Mouse (Mus musculus) kidney, embryonic 14.5 days (tissue): ENCODE results near the gene Msrb2. TPM values are rescaled to one million over a fixed set of nuclear protein-coding genes. Genes with fewer than 3 reads are reported as not detected.

Experiments
- ATAC-seq: fragments of 200-750 bp; cut with Nextera tagmentation; 2 replicates; pipeline ENCODE4 v1.8.0; 2017; ENCODE audit warnings: moderate number of reproducible peaks, mild to moderate bottlenecking, moderate TSS enrichment, moderate library complexity; ENCODE audit not compliant: low FRiP score, low TSS enrichment
- H3K27ac ChIP-seq: fragments of 300-500 bp; sonication (generic); 2 replicates; pipeline ENCODE4 v1.5.1; 2014; ENCODE audit warnings: low read depth, mild to moderate bottlenecking, low read length, moderate library complexity, mixed read lengths
- H3K27me3 ChIP-seq: fragments of 300-500 bp; sonication (generic); 2 replicates; pipeline ENCODE4 v1.6.1; 2014; ENCODE audit warnings: mild to moderate bottlenecking, low read length; ENCODE audit not compliant: control insufficient read depth, insufficient read depth
- H3K36me3 ChIP-seq: fragments of 300-500 bp; sonication (generic); 2 replicates; pipeline ENCODE4 v1.6.1; 2014; ENCODE audit warnings: low read length, mixed read lengths; ENCODE audit not compliant: control insufficient read depth, insufficient read depth
- H3K4me1 ChIP-seq: fragments of 300-500 bp; sonication (generic); 2 replicates; pipeline ENCODE4 v1.6.1; 2014; ENCODE audit warnings: low read length, mixed read lengths; ENCODE audit not compliant: control insufficient read depth, insufficient read depth
- H3K4me2 ChIP-seq: fragments of 300-500 bp; sonication (generic); replicated peaks from 2 replicates; pipeline ENCODE4 v1.6.1; 2014; ENCODE audit warnings: low read depth, mild to moderate bottlenecking, low read length
- H3K4me3 ChIP-seq: fragments of 300-500 bp; sonication (generic); 2 replicates; pipeline ENCODE4 v1.5.1; 2014; ENCODE audit warnings: mild to moderate bottlenecking, low read length
- H3K9ac ChIP-seq: fragments of 300-500 bp; sonication (generic); 2 replicates; pipeline ENCODE4 v1.6.1; 2014; ENCODE audit warnings: low read depth, mild to moderate bottlenecking, low read length, moderate library complexity
- H3K9me3 ChIP-seq: fragments of 300-500 bp; sonication (generic); 2 replicates; pipeline ENCODE4 v1.6.1; 2016; ENCODE audit warnings: low read length; ENCODE audit not compliant: control insufficient read depth
- WGBS: fragments of 180-500 bp; shearing (Covaris S2); extraction: QIAGEN DNeasy Blood & Tissue Kit; methylation state at CpG from one replicate; pipeline ENCODE4 v1.1.7; 2014; 5-methylcytosine and 5-hydroxymethylcytosine counted together
- polyA plus RNA-seq: library from polyadenylated mRNA; unstranded; fragments of >200 nt; fragmentation: Nextera tagmentation; extraction: Ambion mirVana; gene quantifications from 2 replicates; pipeline ENCODE4 v1.2.1, GENCODE M21; 2014

Gene Msrb2
- polyA plus RNA-seq, 1 experiment from 2014 or later, result 33.3 TPM

DNA sequence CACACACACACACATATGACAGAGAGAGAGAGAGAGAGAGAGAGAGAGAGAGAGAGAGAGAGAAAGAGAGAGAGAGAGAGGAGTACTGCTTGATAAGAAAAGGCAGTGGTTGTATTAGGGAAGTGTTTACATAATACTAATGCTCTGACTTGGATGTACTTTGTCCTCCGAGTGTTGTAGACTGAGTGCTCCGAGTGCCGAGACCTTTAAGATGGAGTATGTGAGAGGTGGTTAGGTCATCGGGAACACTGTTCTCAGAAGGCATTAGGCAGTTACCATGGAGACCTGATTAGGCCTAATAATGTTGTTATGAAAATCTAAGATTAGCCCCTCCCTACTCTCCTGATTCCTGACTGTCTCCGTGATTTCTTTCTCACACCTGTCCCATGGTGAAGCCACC, 21.1 kb upstream of the Msrb2 start:
- Histone ChIP-seq H3K9ac (no peak overlapping the region), H3K4me1 (no peaks in the 10 kb centered on the region), H3K9me3 (no peaks in the 10 kb centered on the region), H3K36me3 (no peaks in the 10 kb centered on the region), H3K4me2 (no peak overlapping the region), H3K27ac (no peak overlapping the region), H3K27me3 (no peaks in the 10 kb centered on the region), H3K4me3 (no peak overlapping the region)
- no peak for ATAC-seq
- WGBS, result 87% methylated on average over 5 of the region's 5 CpGs

DNA sequence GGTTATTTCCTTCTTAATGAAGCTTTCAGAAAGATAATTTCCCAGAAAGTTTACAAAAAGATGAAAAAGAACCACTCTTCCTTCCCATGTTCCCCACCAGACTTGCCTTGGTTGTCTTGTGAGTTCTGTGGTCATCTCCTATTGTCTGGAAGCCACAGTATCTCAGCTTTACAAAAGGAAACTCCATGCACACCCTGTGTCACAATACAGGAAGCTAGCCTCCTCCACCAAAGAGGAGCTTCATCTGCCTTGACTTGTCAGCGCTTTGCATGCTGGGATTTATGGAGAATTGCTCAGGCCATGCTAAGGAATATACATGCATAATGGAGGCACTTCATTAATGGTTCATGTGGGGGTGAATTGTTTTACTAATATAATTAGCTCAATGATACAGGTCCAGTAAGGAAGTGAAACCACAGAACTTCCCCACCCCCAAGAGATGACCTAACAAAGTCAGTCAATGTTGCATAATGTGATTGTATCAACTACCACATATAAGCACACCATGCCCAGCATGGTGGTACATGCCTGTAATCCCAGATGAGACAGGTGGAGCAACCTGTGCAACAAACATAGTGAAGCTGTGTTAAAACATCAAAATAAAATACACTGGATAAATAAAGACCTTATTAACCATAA, 19.5 kb upstream of the Msrb2 start:
- Histone ChIP-seq H3K27ac (no peak overlapping the region), H3K9me3 (no peaks in the 10 kb centered on the region), H3K4me2 (no peak overlapping the region), H3K4me3 (no peak overlapping the region), H3K4me1 (no peaks in the 10 kb centered on the region), H3K9ac (no peak overlapping the region), H3K27me3 (no peaks in the 10 kb centered on the region), H3K36me3 (no peaks in the 10 kb centered on the region)
- no peak for ATAC-seq
- WGBS, result 95% methylated on average over 1 of the region's 1 CpGs

DNA sequence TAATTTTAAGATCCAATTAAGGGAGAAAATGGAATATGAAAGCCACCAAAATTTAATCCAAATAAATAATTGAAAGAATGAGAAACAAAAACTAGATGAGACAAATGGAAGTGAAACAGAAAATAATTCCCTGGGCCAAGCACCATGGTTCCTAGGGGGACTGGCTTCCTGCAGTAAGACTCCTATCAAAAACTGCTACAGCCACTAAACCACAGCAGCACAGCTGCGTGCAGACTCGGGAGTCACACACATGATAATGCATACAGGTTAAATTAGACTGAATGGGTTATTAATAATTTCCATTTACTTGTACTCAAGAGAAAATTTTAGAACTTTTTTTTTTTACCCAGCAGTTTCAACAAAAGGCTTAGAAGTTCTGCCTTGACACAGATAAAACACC, 18.1 kb upstream of the Msrb2 start:
- Histone ChIP-seq H3K4me1 (no peaks in the 10 kb centered on the region), H3K9me3 (no peaks in the 10 kb centered on the region), H3K27me3 (no peaks in the 10 kb centered on the region), H3K36me3 (no peaks in the 10 kb centered on the region), H3K4me2 (no peak overlapping the region), H3K27ac (no peak overlapping the region), H3K9ac (no peak overlapping the region), H3K4me3 (no peak overlapping the region)
- ATAC-seq, result no peak
- 99% methylated on average over 2 of the region's 2 CpGs for WGBS

DNA sequence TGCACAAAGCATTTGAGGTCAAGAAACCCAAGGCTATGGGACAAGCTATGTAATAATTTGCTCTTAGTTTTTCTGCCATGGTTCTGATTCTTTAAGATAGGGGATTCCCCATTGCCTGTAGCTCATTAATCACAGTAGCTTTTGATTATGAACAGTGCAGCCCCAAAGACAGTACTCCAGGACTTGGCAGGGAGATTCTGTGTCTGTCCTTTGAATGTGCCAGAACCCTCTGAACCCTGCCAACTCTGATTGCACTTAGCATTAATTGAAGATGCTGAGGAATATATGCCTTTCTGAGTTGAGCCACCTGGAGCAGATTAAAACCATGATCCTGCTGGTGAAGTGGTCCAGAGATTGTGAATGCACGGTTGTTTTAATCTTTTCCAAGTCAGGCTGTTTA, 8.4 kb upstream of the Msrb2 start:
- Histone ChIP-seq H3K27ac (no peak overlapping the region), H3K4me2 (no peak overlapping the region), H3K4me1 (no peaks in the 10 kb centered on the region), H3K4me3 (no peak overlapping the region), H3K9me3 (no peaks in the 10 kb centered on the region), H3K27me3 (no peaks in the 10 kb centered on the region), H3K36me3 (no peaks in the 10 kb centered on the region), H3K9ac (no peak overlapping the region)
- ATAC-seq, result no peak
- 86% methylated on average over 1 of the region's 1 CpGs for WGBS

DNA sequence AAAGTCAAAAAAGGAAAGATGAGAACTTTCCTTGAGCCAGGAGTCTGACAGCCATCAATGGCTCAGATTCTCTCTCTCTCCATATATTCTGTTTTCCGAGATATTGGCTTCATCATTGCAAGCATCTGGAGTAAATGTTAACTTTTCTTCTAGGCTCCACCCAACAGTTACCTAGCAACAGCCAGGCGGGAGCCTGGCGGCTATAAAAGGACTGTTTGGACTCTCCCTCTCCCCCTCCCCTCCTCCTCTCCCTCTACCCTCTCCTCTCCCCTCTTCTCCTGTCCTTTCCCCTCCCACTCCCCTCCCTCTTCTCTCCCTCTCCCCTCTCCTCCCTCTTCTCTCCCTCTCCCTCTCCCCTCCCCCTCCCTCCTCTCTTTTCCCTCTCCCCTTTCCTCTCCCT, 4.8 kb upstream of the Msrb2 start:
- WGBS, result 46% methylated on average over 3 of the region's 3 CpGs

DNA sequence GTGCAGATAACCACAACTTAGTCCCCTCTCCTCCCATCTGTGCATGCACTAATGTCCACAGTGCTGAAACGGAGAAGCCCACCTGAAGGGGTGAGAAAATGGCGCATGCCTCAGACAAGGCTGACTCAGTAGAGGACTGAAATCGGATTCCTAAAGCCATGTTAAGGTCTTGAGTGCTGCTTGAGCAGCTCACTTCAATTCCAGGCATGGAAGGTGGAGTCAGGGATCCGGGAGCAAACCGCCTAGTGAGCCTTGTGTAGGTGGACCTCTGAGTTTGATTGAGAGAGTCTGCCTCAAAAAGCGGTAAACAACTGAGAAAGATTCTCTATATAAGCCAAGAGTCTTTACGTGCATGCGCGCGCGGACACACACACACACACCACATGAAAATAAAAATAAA, 4.1 kb upstream of the Msrb2 start:
- no peak overlapping the region for H3K4me3 ChIP-seq
- no peaks in the 10 kb centered on the region for H3K9me3 ChIP-seq
- WGBS, result 86% methylated on average over 11 of the region's 11 CpGs
- no peak overlapping the region for H3K4me2 ChIP-seq
- no peaks in the 10 kb centered on the region for H3K27me3 ChIP-seq
- H3K27ac ChIP-seq, result no peak overlapping the region
- no peak overlapping the region for H3K9ac ChIP-seq
- no peaks in the 10 kb centered on the region for H3K4me1 ChIP-seq
- no peak for ATAC-seq
- H3K36me3 ChIP-seq, result no peaks in the 10 kb centered on the region

More for the DNA sequence above, 4.8 kb upstream of the Msrb2 start:
- 0 out of 2 replicates have a peak, but pooled peaks have one; percentile 39 for ATAC-seq
- H3K4me1 ChIP-seq, result no peaks in the 10 kb centered on the region
- no peak overlapping the region for H3K4me2 ChIP-seq
- no peak overlapping the region for H3K4me3 ChIP-seq
- H3K36me3 ChIP-seq, result no peaks in the 10 kb centered on the region
- H3K9ac ChIP-seq, result no peak overlapping the region
- H3K27me3 ChIP-seq, result no peaks in the 10 kb centered on the region
- H3K9me3 ChIP-seq, result no peaks in the 10 kb centered on the region
- H3K27ac ChIP-seq, result no peak overlapping the region

DNA sequence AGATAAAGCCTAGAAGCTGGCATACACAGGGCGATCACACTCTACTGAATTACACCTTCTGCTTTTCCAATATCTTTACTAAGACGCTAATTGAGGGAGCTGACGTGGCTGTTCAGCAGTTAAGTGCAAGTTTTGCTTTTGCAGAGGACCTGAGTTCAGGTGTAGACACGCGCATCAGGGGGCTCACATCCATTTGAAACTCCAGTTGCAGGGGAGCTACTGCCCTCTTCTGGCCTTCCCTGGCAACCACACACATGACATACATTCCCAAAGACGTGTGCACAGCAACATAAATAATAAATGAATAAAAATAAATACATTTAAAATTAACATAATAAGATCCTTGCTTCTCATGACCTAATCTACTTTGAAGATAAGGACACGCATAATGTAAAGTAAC, 2.5 kb downstream of the Msrb2 start:
- no peak for ATAC-seq

DNA sequence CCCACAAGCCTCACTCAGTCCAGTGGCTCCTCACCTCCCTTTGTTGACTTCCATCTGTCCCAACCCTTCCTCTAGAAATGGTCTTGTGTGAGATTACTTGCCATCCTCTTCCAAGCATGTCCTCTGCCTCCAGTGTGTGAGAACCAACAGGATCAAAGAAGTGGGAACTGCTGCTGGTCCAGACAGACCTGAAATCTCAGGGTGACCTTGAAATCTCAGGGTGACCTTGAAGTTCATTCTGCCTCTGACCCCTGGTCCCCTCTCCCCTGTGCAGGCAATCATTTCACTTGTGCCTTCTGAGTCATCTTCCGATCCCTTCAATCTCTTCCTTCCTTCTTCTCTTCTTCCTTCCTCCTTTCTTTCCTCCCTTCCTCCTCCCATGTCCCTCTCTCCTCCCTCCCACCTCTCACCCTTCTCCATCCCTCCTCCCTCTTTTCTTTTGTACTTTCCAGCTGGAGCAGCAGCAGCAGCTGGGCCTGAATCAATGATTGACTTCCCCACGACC, 9.3 kb downstream of the Msrb2 start:
- Histone ChIP-seq H3K9me3 (no peaks in the 10 kb centered on the region), H3K36me3 (no peaks in the 10 kb centered on the region), H3K4me1 (peaks cover 8% of the 10 kb centered on the region; the same call in 1 of the 2 replicates), H3K9ac (no peak overlapping the region), H3K27me3 (no peaks in the 10 kb centered on the region), H3K4me2 (no peak overlapping the region), H3K27ac (no peak overlapping the region), H3K4me3 (no peak overlapping the region)
- no peak for ATAC-seq
- WGBS, result 53% methylated on average over 2 of the region's 2 CpGs

More for the DNA sequence above, 2.5 kb downstream of the Msrb2 start:
- H3K36me3 ChIP-seq, result no peaks in the 10 kb centered on the region
- 91% methylated on average over 7 of the region's 7 CpGs for WGBS
- no peak overlapping the region for H3K4me3 ChIP-seq
- no peaks in the 10 kb centered on the region for H3K9me3 ChIP-seq
- H3K27ac ChIP-seq, result no peak overlapping the region
- H3K27me3 ChIP-seq, result no peaks in the 10 kb centered on the region
- no peak overlapping the region for H3K9ac ChIP-seq
- no peaks in the 10 kb centered on the region for H3K4me1 ChIP-seq
- no peak overlapping the region for H3K4me2 ChIP-seq

DNA sequence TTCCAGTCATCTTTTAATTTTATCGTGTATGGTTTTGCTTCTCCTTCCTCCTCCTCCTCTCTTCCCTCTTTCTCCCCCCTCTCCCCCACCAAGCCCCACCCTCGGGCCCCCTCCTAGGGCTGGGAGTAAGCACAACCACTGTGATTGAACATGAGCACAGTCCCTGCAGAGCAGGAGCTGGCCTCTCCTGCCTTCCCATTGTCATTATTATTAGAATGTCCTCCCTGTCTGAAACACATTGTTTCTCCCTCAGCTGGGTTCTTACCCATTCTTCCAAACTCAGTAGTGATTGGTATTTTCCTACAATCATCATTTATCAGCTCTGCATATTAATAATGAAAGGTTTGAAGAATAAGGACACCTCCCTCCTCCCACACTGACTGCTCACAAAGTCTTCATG, 9.7 kb downstream of the Msrb2 start:
- WGBS, result 29% methylated on average over 2 of the region's 2 CpGs
- H3K36me3 ChIP-seq, result no peaks in the 10 kb centered on the region
- H3K4me1 ChIP-seq, result peaks cover 8% of the 10 kb centered on the region; the same call in 1 of the 2 replicates
- no peak overlapping the region for H3K9ac ChIP-seq
- H3K27ac ChIP-seq, result no peak overlapping the region
- no peaks in the 10 kb centered on the region for H3K9me3 ChIP-seq
- no peaks in the 10 kb centered on the region for H3K27me3 ChIP-seq
- no peak overlapping the region for H3K4me3 ChIP-seq
- no peak overlapping the region for H3K4me2 ChIP-seq
- no peak for ATAC-seq
